Mouse (Mus musculus): ENCODE measurements around the gene Cd93.

GRCm38 (mm10) chr2:148386927-148387326 lies 56.4 kb downstream of the Cd93 start:
- no peak for TF ChIP-seq CTCF (IDR thresholded peaks at IDR 0.05 in 2 of 3, conservative IDR thresholded peaks at IDR 0.05 in 1 of 3; ENCODE audit: control insufficient read depth in 1 of 3, insufficient read depth in 1 of 3, low read depth in 2 of 3, low read length in 3 of 3, poor library complexity in 1 of 3, severe bottlenecking in 1 of 3)
- no peak for TF ChIP-seq MAX (IDR thresholded peaks at IDR 0.05; ENCODE audit: low read length)
- TF ChIP-seq POLR2A (IDR thresholded peaks at IDR 0.05; ENCODE audit: control insufficient read depth in 1 of 2, insufficient read depth in 1 of 2, low read depth in 1 of 2, low read length in 2 of 2, poor library complexity in 1 of 2) = no peak
- no peak for TF ChIP-seq ZNF384 (IDR thresholded peaks at IDR 0.05; ENCODE audit: low read depth, low read length)
- TF ChIP-seq POLR2AphosphoS2 (IDR thresholded peaks at IDR 0.05; ENCODE audit: low read length) = no peak
- no peak for TF ChIP-seq SIN3A (IDR thresholded peaks at IDR 0.05; ENCODE audit: low read length)
- TF ChIP-seq TCF12 (IDR thresholded peaks at IDR 0.05; ENCODE audit: low read depth, low read length) = no peak
- TF ChIP-seq TBP (IDR thresholded peaks at IDR 0.05; ENCODE audit: low read depth, low read length) = no peak
- no peak for TF ChIP-seq MAFK (IDR thresholded peaks at IDR 0.05; ENCODE audit: borderline replicate concordance, low read depth, low read length)
- TF ChIP-seq POLR2AphosphoS5 (IDR thresholded peaks at IDR 0.05; ENCODE audit: borderline replicate concordance, low read depth, low read length) = no peak
- TF ChIP-seq GABPA (IDR thresholded peaks at IDR 0.05; ENCODE audit: low read depth, low read length) = no peak
